Mouse (Mus musculus) limb, embryonic 14.5 days (tissue): ENCODE data around the gene Itpripl1. TPM values are rescaled to one million over a fixed set of nuclear protein-coding genes. Genes with fewer than 3 reads are reported as not detected.
A peak's percentile ranks its signal among the peaks of the same experiment; 100 is the strongest.

ENCODE experiments used
- ATAC-seq: fragments of 200-750 bp; cut with Nextera tagmentation; 2 replicates; pipeline ENCODE4 v1.8.0; 2017; ENCODE audit warnings: low read depth, moderate number of reproducible peaks, moderate TSS enrichment; ENCODE audit not compliant: low FRiP score
- DNase-seq: peaks from one replicate; pipeline ENCODE4 v3.0.0-alpha.2; 2015; ENCODE audit warnings: low spot score
- H3K27ac ChIP-seq: fragments of 300-500 bp; sonication (generic); replicated peaks from 2 replicates; pipeline ENCODE4 v1.5.1; 2014; ENCODE audit warnings: low read depth, mild to moderate bottlenecking, low read length, moderate library complexity, mixed read lengths
- H3K27me3 ChIP-seq: fragments of 300-500 bp; sonication (generic); 2 replicates; pipeline ENCODE4 v1.6.1; 2014; ENCODE audit warnings: low read length, mixed read lengths; ENCODE audit not compliant: control insufficient read depth, insufficient read depth
- H3K36me3 ChIP-seq: fragments of 300-500 bp; sonication (generic); 2 replicates; pipeline ENCODE4 v1.6.1; 2014; ENCODE audit warnings: mild to moderate bottlenecking, low read length, moderate library complexity, mixed read lengths; ENCODE audit not compliant: control insufficient read depth, insufficient read depth
- H3K4me1 ChIP-seq: fragments of 300-500 bp; sonication (generic); 2 replicates; pipeline ENCODE4 v1.6.1; 2014; ENCODE audit warnings: antibody characterized with exemption, low read length, mixed read lengths; ENCODE audit not compliant: control insufficient read depth, insufficient read depth
- H3K4me2 ChIP-seq: fragments of 300-500 bp; sonication (generic); replicated peaks from 2 replicates; pipeline ENCODE4 v1.6.1; 2014; ENCODE audit warnings: low read depth, mild to moderate bottlenecking, low read length, moderate library complexity; ENCODE audit not compliant: severe bottlenecking
- H3K4me3 ChIP-seq: fragments of 300-500 bp; sonication (generic); replicated peaks from 2 replicates; pipeline ENCODE4 v1.5.1; 2014; ENCODE audit warnings: low read length
- H3K9ac ChIP-seq: fragments of 300-500 bp; sonication (generic); 2 replicates; pipeline ENCODE4 v1.6.1; 2014; ENCODE audit warnings: mild to moderate bottlenecking, low read depth, low read length, moderate library complexity; ENCODE audit not compliant: severe bottlenecking
- H3K9me3 ChIP-seq: fragments of 300-500 bp; sonication (generic); 2 replicates; pipeline ENCODE4 v1.6.1; 2016; ENCODE audit warnings: low read length; ENCODE audit not compliant: control insufficient read depth
- POLR2A ChIP-seq: fragments of 200-500 bp; IDR thresholded peaks from 2 replicates; pipeline ENCODE4 v1.8.0; 2012; ENCODE audit warnings: inconsistent platforms, mild to moderate bottlenecking, moderate library complexity, borderline replicate concordance; ENCODE audit not compliant: insufficient read depth, insufficient read length; ENCODE audit errors: extremely low read depth
- WGBS: fragments of 180-500 bp; shearing (Covaris S2); extraction: QIAGEN DNeasy Blood & Tissue Kit; methylation state at CpG from one replicate; pipeline ENCODE4 v1.1.7; 2014; 5-methylcytosine and 5-hydroxymethylcytosine counted together
- polyA plus RNA-seq, 2 experiments: library from polyadenylated mRNA; depleted of rRNA in 1 of 2; stranded (reverse) in 1 of 2; unstranded in 1 of 2; fragments of >200 nt; fragmentation: Nextera tagmentation in 1 of 2; extraction: Ambion mirVana in 1 of 2; gene quantifications; 2 replicates each; pipeline versions ENCODE4 v1.2.1 to v1.2.3; 2012 to 2014

The Itpripl1 gene
- polyA plus RNA-seq, 2 experiments: 10.1 to 20.9 TPM

- no peak overlapping the region for H3K27ac ChIP-seq
- no peak for TF ChIP-seq POLR2A
- DNase-seq: no peak
- no peaks in the 10 kb centered on the region for H3K9me3 ChIP-seq
- peaks cover 8% of the 10 kb centered on the region; the same call in 1 of the 2 replicates for H3K36me3 ChIP-seq
- no peak overlapping the region for H3K9ac ChIP-seq
- ATAC-seq: no peak
- H3K4me3 ChIP-seq: no peak overlapping the region
- peaks cover 6% of the 10 kb centered on the region for H3K4me1 ChIP-seq
- 75% methylated on average over 3 of the region's 3 CpGs for WGBS
- H3K4me2 ChIP-seq: no peak overlapping the region
- no peaks in the 10 kb centered on the region for H3K27me3 ChIP-seq
Observed at GRCm38 (mm10) chr2:127145699-127146098, 2.5 kb upstream of the Itpripl1 start.

DNA sequence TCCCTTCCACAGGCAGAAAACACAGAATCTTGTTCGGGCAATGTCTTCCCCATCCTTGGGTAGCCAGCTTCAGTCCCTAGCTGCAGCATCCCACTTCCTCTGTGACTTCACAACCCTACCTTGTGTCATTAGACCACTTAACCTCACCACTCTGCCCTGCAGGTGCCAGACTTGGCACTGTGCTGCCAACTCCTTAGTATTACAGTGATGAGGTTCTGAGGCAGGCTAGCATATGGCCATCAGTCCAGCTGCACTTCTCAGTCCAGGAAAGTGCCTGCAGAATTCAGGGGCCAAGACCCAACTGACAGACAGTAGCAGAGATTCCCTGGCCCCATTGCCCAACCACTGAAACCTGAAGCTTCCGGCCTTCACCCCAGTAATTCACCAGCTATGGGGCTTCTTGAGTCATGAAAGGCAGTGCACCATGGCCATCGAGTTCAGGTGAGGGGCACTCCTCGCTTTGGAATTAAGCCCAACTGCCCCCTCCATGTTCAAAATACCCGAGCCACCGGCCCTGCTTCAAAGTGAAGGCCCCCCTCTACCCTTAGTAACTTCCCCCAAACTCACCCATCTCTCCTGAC is 575 bp downstream of the Itpripl1 start:
- Histone ChIP-seq H3K4me3 (peak overlapping the region; percentile 54), H3K27ac (no peak overlapping the region), H3K4me2 (peak overlapping the region; percentile 59), H3K9me3 (no peaks in the 10 kb centered on the region), H3K4me1 (peaks cover 6% of the 10 kb centered on the region), H3K9ac (peak overlapping the region; percentile 62), H3K36me3 (peaks cover 16% of the 10 kb centered on the region; the same call in 1 of the 2 replicates), H3K27me3 (no peaks in the 10 kb centered on the region)
- WGBS: 15% methylated on average over 6 of the region's 6 CpGs
- DNase-seq (no peak), ATAC-seq (no peak)
- no peak for TF ChIP-seq POLR2A

DNA sequence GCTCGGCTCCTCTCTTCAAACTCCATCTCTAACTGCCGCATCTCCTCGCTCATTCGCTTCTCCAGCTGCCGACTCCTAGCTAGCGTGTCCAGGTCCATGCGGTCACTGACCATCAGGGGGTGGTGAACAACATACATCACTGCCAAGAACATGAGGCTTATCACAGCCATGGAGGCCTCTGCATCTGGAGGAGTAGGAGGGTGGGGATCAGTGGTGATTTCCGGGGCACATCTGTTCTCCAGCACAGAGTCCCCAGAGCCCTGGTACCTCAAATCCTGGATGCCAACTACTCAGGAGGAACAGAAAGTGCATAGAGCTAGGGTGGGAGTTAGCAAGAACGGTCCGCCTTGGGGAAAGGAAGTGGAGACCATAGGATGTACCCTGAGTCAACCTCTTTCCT is 1.2 kb downstream of the Itpripl1 start:
- whole genome bisulfite sequencing: 84% methylated on average over 10 of the region's 10 CpGs
- H3K4me3 ChIP-seq: peak overlapping the region; percentile 54; the same call in 1 of the 2 replicates
- H3K4me2 ChIP-seq: peak overlapping the region; percentile 59

DNA sequence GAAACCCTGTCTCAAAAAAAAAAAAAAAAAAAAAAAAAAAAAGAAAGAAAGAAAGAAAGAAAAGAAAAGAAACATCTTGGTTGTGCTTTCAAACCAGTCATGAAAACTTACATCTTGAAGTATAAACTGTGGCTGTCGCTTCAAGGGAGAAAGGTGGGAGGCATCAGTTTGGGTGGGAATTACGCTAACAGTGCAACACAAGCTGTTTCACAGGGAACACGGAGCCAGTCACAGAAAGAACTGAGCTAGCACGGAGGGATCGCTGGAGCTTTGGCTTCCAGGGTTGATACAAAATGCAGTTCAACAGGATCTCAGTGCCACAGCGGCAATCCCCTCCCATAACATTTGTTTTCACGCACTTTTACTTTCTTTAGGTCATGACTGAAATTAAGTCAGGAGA is 3.2 kb downstream of the Itpripl1 start:
- 98% methylated on average over 7 of the region's 7 CpGs for WGBS
- TF ChIP-seq POLR2A: no peak
- H3K4me1 ChIP-seq: peaks cover 15% of the 10 kb centered on the region

More for the DNA sequence above, 1.2 kb downstream of the Itpripl1 start:
- no peaks in the 10 kb centered on the region for H3K27me3 ChIP-seq
- TF ChIP-seq POLR2A: no peak
- no peak overlapping the region for H3K27ac ChIP-seq
- ATAC-seq: no peak
- peaks cover 16% of the 10 kb centered on the region; the same call in 1 of the 2 replicates for H3K36me3 ChIP-seq
- no peak overlapping the region for H3K9ac ChIP-seq
- no peaks in the 10 kb centered on the region for H3K9me3 ChIP-seq
- H3K4me1 ChIP-seq: peaks cover 10% of the 10 kb centered on the region
- DNase-seq: no peak

GRCm38 (mm10) chr2:127139605-127140004 is 3.6 kb downstream of the Itpripl1 start:
- H3K27me3 ChIP-seq: no peaks in the 10 kb centered on the region
- H3K4me2 ChIP-seq: no peak overlapping the region
- H3K9me3 ChIP-seq: no peaks in the 10 kb centered on the region
- ATAC-seq: no peak
- H3K36me3 ChIP-seq: peaks cover 16% of the 10 kb centered on the region; the same call in 1 of the 2 replicates
- no peak for DNase-seq
- H3K4me3 ChIP-seq: no peak overlapping the region
- no peak for TF ChIP-seq POLR2A
- 97% methylated on average over 1 of the region's 1 CpGs for WGBS
- H3K9ac ChIP-seq: no peak overlapping the region
- peaks cover 15% of the 10 kb centered on the region for H3K4me1 ChIP-seq
- no peak overlapping the region for H3K27ac ChIP-seq

More for the DNA sequence above, 3.2 kb downstream of the Itpripl1 start:
- DNase-seq: no peak
- Histone ChIP-seq H3K4me2 (no peak overlapping the region), H3K4me3 (no peak overlapping the region), H3K36me3 (peaks cover 16% of the 10 kb centered on the region; the same call in 1 of the 2 replicates), H3K27me3 (no peaks in the 10 kb centered on the region), H3K27ac (no peak overlapping the region), H3K9me3 (no peaks in the 10 kb centered on the region), H3K9ac (no peak overlapping the region)
- no peak for ATAC-seq

- peaks cover 16% of the 10 kb centered on the region; the same call in 1 of the 2 replicates for H3K36me3 ChIP-seq
- 94% methylated on average over 8 of the region's 8 CpGs for WGBS
- no peaks in the 10 kb centered on the region for H3K9me3 ChIP-seq
- TF ChIP-seq POLR2A: no peak
- no peak overlapping the region for H3K9ac ChIP-seq
- H3K4me1 ChIP-seq: peaks cover 20% of the 10 kb centered on the region
- no peaks in the 10 kb centered on the region for H3K27me3 ChIP-seq
- no peak overlapping the region; the same call in 1 of the 2 replicates for H3K27ac ChIP-seq
- no peak overlapping the region for H3K4me3 ChIP-seq
- DNase-seq (no peak), ATAC-seq (no peak)
- H3K4me2 ChIP-seq: no peak overlapping the region
Observed at GRCm38 (mm10) chr2:127139094-127139493, 4.1 kb downstream of the Itpripl1 start.
